Mouse (Mus musculus) kidney, postnatal 10 days (tissue): Measurements from ENCODE around the gene 4931414P19Rik.
"Not testable (repeated sequence)": the region's sequence is repeated elsewhere in the genome, so short reads cannot be mapped to it uniquely, and the experiment has no call there.

Experiments used
- DNase-seq: peaks from one replicate; pipeline ENCODE4 v3.0.0; 2021; ENCODE audit warnings: mixed read lengths

The 4931414P19Rik gene

GRCm38 (mm10) chr14:54624976-54625375 is 19.2 kb upstream of the 4931414P19Rik start:
- DNase-seq, result no peak

- no peak for DNase-seq
These were observed 17.5 kb upstream of the 4931414P19Rik start for GRCm38 (mm10) chr14:54623334-54623733.

DNA sequence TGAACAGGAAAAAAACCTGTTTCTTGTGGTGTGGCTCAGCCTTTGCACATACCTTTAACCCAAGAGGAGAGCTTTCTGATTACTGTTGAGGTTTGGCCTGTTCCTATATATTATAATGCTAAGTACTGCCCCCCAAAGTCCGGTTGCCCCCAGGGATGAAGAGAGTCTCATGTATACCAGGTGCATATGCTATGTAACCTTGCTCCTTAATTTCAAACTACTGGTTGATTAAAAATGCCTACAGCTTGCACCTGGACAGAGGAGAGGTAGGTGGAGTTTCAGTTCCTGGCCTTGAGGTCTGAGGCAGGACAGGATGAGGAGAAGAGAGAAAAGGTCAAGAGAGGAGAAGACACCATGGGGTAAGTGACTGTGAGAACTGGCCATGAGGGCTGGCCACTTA is 15.3 kb upstream of the 4931414P19Rik start, which contains the start of gene Psmb11:
TSS of gene Psmb11 (plus strand) at position 301 of the 400 bp plus-strand sequence.
- no peak for DNase-seq

DNA sequence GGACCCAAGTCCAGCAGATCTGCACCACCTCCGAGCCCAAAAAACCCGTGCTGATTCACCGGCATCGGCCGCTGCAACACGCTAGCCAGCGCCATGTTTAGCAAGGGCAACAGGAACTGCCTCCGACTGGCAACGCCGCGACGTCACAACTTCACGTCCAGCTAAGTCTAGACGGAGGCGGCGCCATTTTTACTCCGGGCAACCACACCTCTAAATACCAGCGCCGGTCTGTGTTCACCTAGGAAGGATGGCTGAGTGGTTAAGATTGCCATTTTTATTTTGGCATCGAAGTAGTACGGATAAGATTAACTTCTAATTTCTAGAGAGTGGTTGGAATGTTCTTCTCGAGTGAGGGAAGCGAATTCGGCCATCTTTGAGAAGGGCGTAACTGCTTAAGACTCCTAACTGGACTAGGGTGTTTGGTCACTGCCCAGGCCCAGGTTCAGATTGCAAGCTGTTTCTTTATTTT is 12.1 kb upstream of the 4931414P19Rik start, which contains the start of gene Psmb5:
TSS of gene Psmb5 (minus strand) at position 126 of the 469 bp plus-strand sequence.
- peak; percentile 94 for DNase-seq

DNA sequence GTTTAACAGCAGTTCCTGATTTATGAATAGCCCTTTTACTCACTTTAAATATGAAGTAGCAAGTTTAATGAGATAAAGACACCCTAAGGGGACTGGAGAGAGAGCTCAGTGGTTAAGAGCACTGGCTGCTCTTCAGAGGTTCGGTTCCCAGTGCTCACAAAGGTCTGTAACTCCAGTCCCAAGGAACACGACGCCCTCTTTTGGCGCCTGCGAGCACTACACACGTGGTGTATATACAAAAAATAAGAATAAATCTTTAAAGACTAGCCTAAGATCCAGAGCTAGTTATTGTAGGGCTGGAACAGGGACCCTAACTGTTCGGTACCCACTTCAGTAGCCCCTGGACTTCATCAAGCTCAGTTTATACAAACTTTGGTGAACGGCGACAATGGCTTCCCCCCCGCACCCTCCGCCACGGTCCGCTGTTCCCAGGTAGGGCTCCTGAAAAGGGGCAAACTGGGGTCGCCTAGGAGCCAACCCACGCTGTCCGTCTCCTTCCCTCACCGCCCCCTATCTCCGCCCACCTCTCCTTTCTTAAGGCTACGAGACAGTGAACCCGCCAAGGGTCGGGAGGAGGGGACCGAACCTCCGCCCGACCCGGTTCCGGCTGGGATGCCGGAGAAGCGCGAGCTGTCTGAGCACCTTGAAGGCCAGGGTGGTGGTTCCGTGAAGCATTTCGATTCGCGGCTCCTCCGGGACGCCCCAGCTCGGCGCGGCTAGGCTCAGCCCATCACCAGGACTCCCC is 11.5 kb upstream of the 4931414P19Rik start:
- no peak for DNase-seq

DNA sequence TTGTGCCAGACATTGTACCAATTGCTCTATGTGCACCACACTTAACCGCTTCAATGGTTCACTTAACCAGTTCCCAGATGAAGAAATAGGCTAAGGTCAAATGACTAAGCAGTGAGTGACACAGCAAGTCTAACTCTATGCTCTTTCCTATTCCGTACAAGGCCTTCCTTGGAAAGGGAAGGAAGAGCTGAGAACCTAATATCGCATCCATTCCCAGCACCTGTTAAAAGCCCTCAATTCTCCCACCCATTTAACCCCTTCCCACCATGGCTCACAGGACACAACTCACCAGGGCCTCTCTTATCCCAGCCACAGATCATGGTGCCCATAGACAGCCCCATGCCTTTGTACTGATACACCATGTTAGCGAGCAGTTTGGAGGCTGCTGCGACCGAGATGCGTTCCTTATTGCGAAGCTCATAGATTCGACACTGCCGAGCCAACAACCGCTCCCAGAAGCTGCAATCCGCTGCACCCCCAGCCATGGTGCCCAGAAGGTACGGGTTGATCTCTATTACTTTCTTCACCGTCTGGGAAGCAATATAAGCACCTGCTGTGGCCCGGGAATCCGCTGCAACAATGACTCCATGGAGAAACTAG is 10.5 kb upstream of the 4931414P19Rik start:
- DNase-seq, result no peak

DNA sequence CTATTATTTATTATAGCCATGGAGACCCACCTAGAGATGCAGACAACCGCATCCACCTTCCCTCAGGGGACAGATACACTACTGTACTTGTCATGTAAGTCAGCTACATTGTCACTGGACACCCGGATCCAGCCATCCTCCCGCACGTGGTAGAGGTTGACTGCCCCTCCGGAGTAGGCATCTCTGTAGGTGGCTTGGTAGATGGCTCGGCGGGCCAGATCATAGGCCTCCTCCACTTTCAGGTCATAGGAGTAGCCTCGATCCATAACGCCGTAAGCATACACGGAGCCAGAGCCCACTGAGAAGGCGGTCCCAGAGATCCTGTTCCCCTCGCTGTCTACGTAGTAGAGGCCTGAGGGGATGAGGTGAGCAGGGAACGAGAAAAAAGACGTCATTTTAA is 8.3 kb upstream of the 4931414P19Rik start:
- not testable (repeated sequence) for DNase-seq

GRCm38 (mm10) chr14:54610648-54611047 is 4.9 kb upstream of the 4931414P19Rik start:
- DNase-seq, result no peak

DNA sequence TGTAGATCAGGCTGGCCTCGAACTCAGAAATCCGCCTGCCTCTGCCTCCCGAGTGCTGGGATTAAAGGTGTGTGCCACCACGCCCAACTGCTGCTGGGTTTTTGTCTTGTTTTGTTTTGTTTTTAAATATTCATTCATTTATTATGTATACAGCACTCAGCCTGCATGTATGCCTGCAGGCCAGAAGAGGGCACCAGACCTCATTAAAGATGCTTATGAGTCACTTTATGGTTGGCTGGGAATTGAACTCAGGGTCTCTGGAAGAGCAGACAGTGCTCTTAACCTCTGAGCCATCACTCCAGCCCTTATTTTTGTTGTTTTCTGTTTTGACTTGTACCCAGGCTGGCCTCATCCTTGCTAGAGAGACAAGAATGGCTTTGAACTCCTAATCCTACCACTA is 4.2 kb upstream of the 4931414P19Rik start:
- peak; percentile 26 for DNase-seq

DNA sequence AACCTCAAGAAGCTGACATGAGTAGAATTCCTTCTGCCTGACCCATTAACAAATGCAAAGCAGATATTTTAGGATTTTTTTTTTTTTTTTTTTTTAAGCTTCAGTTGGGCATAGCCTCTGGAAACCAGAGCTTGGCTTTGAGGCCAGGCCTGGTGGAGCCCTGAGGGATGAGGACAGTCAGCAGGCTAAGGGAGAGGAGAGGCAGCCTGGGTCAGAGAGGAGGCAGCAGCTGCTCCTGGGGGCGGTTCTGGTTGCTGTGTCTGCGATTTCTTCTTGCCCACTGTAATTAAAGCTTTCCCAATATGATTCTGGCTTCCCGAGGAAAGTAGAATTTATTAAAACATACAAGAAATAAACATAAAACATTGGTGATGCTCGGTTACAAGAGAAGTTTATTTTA is 3.5 kb upstream of the 4931414P19Rik start:
- DNase-seq, result no peak

DNA sequence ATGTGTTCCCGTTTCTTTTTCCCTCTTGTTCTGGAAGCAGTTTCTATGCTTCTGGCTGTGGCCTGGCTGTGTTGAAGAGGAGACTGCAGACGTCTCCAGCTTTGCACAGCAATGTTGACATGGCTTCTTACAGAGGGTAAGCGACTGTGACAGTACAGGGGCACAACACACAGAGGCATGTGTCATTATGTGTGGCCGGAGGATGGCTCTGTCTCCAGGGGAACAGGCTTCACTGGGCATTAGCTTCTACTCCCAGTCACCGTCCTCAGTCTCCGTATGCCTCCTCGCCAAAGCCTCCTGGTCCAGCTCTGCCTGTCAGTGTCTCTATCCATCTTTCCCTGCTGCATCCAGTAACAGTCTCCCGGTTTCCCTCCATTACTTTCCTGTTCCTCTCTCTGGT is 1.4 kb upstream of the 4931414P19Rik start:
- DNase-seq, result no peak

GRCm38 (mm10) chr14:54603686-54604085 is 2.1 kb downstream of the 4931414P19Rik start:
- DNase-seq, result no peak

DNA sequence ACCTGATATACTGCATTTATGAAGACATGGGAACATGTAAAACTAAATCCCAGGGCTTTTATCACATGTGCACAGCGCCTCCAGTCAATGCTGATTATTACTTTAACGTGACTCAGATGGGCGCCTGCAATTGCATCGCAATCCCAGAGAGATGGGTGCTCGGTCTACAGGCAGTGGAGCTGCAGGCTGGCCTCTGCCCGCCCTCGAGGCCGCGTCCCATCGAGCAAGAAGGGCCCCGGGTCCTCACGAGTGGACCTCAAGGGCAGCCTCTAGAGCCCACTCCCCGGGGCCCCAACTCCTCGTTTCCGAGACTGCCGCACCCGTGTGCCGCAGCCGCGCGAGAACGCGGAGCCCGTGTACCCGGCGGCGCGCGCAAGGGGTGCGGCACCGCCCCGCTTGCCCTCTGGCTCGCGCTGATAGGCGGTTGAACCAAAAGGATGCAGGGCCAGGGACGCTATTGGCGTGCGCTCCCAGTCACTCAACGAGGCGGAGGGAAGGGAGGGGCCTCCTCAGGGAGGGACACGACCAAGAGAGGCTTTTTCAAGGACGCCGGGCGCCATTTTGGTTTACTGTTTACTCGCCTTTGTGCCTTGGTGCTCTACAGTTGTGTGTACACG is 2.6 kb downstream of the 4931414P19Rik start:
- peak; percentile 98 for DNase-seq

DNA sequence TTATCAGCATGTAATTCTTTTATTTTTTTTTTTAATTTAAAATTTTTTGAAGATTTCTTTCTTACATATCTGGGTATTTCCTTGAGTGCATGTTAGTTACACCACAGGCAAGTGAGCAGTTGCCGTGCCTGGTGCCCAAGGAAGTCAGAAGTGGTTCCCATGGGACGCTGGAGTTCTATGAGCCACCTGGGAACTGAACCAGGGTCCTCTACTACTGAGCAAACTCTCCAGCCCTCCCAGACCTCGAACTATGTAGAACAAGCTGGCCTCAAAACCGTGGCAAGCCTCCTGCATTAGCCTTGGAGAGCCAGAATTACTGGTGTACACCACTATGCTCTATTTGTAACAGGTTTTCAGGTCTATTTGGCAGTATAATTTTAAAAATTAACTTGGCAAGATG is 3.2 kb downstream of the 4931414P19Rik start:
- peak; percentile 23 for DNase-seq

DNA sequence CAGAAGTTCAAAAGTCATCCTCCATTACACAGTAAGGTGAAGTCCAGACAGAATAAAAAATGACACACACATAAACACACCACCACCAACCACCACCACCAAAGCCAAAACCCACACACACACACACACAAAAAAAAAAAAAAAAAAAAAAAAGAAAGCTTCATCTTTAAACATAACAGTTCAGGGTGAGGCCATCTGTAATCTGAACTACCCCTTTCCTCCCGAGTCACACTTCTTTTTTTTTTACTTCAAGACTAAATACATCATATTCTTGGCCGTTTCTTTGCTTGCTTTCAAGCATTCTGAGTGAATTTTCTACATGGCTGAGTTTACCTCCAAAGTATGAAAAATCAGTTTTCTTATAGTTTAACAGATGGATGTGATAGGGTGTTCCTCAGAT is 4.2 kb downstream of the 4931414P19Rik start:
- no peak for DNase-seq

DNA sequence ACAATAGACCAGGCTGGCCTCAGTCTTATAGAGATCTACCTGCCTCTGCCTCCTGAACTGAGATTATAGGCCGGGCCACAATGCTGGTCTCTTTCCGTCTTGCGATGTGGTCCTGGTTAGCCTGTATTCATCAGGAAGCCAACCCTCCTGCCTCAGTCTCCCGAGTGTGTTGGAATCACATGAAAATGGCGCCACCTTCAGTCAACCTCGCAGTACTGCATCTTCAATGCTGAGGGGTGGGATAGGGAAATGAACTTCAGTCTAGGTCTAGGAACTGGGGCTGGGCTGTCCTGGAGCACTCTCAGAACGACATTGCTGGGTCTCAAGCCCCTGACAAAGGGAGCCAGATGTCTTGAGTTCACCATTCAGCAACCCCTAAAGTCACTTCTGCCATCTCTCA is 8.7 kb downstream of the 4931414P19Rik start:
- DNase-seq, result no peak

DNA sequence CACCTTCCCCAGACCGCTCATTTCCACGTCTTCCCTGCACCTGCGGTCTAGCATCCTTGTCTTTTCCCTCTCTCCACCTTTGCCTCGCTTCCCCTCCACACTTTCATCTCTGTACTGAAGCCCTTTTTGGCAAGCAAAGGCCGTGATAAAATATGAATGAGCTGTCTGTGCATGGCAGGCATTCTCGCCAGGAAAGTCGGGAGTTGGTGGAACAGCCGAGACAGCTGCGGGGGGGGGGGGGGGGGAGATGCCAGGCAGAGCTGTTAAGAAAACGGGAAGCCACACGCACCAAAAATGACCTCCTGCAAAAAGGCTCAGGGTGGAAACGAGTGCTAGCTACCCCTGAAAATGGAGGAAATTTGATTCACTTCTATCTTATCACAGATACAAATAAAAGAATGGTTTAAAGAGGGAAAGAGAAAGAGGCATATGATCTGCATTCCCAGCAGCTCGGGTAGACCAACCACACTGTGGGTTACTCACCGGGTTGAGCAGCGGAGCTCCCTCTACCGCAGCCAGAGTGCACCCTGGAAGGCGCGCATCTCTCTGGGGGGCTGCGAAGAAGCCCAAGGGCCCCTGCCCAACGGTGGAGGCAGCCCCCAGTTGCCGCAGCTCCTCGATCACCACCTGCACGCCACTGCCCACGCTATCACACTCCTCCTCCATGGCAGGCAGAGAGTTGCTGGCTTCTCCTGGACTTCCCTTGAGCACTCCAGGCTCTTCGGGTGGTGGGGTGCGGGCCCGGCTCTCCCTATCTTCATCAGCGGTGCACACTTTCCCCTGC is 11.0 kb downstream of the 4931414P19Rik start:
- no peak for DNase-seq

GRCm38 (mm10) chr14:54594055-54594454 is 11.7 kb downstream of the 4931414P19Rik start:
- DNase-seq, result no peak

GRCm38 (mm10) chr14:54592319-54592934 is 13.4 kb downstream of the 4931414P19Rik start:
- peak; percentile 61 for DNase-seq

- no peak for DNase-seq
These were observed 14.7 kb downstream of the 4931414P19Rik start for GRCm38 (mm10) chr14:54591056-54591455.

- peak; percentile 85 for DNase-seq
These were observed 22.0 kb downstream of the 4931414P19Rik start for GRCm38 (mm10) chr14:54583681-54584338.

GRCm38 (mm10) chr14:54582536-54582935 is 23.3 kb downstream of the 4931414P19Rik start:
- no peak for DNase-seq
